Mouse (Mus musculus): ENCODE data around the gene Pakap.

GRCm38 (mm10) chr4:57751054-57751453, 183.1 kb downstream of the Pakap start:
- TF ChIP-seq POLR2A (IDR thresholded peaks at IDR 0.05; ENCODE audit: low read depth, low read length) (no peak), CTCF (conservative IDR thresholded peaks at IDR 0.05; ENCODE audit: insufficient read depth, insufficient read length, low read depth, low read length) (no peak)
